Mouse (Mus musculus) embryonic facial prominence, embryonic 14.5 days (tissue): ENCODE measurements around the gene G2e3. TPM values are rescaled to one million over a fixed set of nuclear protein-coding genes. Genes with fewer than 3 reads are reported as not detected.

ENCODE experiments used
- ATAC-seq: fragments of 200-750 bp; cut with Nextera tagmentation; 2 replicates; pipeline ENCODE4 v1.8.0; 2017; ENCODE audit warnings: low read depth, moderate number of reproducible peaks, moderate TSS enrichment
- DNase-seq: peaks from one replicate; pipeline ENCODE4 v3.0.0-alpha.2; 2015; ENCODE audit warnings: low spot score
- H3K27ac ChIP-seq: fragments of 300-500 bp; sonication (generic); replicated peaks from 2 replicates; pipeline ENCODE4 v1.5.1; 2014; ENCODE audit warnings: low read depth, mild to moderate bottlenecking, low read length, moderate library complexity
- H3K27me3 ChIP-seq: fragments of 300-500 bp; sonication (generic); replicated peaks from 2 replicates; pipeline ENCODE4 v1.6.1; 2014; ENCODE audit warnings: low read length; ENCODE audit not compliant: control insufficient read depth, insufficient read depth
- H3K36me3 ChIP-seq: fragments of 300-500 bp; sonication (generic); 2 replicates; pipeline ENCODE4 v1.6.1; 2014; ENCODE audit warnings: low read length, mixed read lengths; ENCODE audit not compliant: control insufficient read depth, insufficient read depth
- H3K4me1 ChIP-seq: fragments of 300-500 bp; sonication (generic); 2 replicates; pipeline ENCODE4 v1.6.1; 2014; ENCODE audit warnings: antibody characterized with exemption, low read length; ENCODE audit not compliant: control insufficient read depth, insufficient read depth
- H3K4me2 ChIP-seq: fragments of 300-500 bp; sonication (generic); 2 replicates; pipeline ENCODE4 v1.6.1; 2014; ENCODE audit warnings: low read depth, mild to moderate bottlenecking, low read length, moderate library complexity, mixed read lengths
- H3K4me3 ChIP-seq: fragments of 300-500 bp; sonication (generic); 2 replicates; pipeline ENCODE4 v1.5.1; 2014; ENCODE audit warnings: low read depth, mild to moderate bottlenecking, low read length
- H3K9ac ChIP-seq: fragments of 300-500 bp; sonication (generic); 2 replicates; pipeline ENCODE4 v1.6.1; 2014; ENCODE audit warnings: low read depth, mild to moderate bottlenecking, low read length, moderate library complexity, mixed read lengths
- H3K9me3 ChIP-seq: fragments of 300-500 bp; sonication (generic); 2 replicates; pipeline ENCODE4 v1.6.1; 2016; ENCODE audit warnings: low read length; ENCODE audit not compliant: control insufficient read depth
- WGBS: fragments of 180-500 bp; shearing (Covaris S2); extraction: QIAGEN DNeasy Blood & Tissue Kit; methylation state at CpG from one replicate; pipeline ENCODE4 v1.1.7; 2014; 5-methylcytosine and 5-hydroxymethylcytosine counted together
- polyA plus RNA-seq: library from polyadenylated mRNA; unstranded; fragments of >200 nt; fragmentation: Nextera tagmentation; extraction: Ambion mirVana; gene quantifications from 2 replicates; pipeline ENCODE4 v1.2.1, GENCODE M21; 2014

The G2e3 gene
- polyA plus RNA-seq, 1 experiment from 2014 or later: 23.9 TPM

DNA sequence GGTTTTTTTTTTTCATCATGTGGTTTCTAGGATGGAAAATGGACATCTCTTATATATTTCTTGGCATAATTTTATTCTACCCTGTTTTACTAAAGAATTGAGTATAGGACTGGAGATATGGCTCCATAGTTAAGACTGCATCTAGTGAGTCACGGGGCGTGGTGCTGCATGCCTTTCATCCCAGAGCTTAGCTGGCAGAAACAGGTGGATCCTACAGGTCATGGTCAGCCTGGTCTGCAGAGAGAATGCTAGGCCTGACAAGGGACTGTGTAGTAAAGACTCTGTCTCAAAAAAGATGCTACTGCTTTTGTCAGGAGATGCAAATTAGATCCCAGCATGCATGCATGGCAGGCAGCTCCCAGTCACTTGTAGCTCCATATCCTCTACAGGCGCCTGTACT, 20.6 kb downstream of the G2e3 start:
- H3K27me3 ChIP-seq: no peaks in the 10 kb centered on the region
- DNase-seq (no peak), ATAC-seq (no peak)
- H3K4me3 ChIP-seq: no peak overlapping the region
- H3K9me3 ChIP-seq: no peaks in the 10 kb centered on the region
- H3K9ac ChIP-seq: no peak overlapping the region
- no peak overlapping the region for H3K27ac ChIP-seq
- H3K4me2 ChIP-seq: no peak overlapping the region
- H3K4me1 ChIP-seq: no peaks in the 10 kb centered on the region
- peaks cover 78% of the 10 kb centered on the region for H3K36me3 ChIP-seq
- 99% methylated on average over 3 of the region's 3 CpGs for WGBS

DNA sequence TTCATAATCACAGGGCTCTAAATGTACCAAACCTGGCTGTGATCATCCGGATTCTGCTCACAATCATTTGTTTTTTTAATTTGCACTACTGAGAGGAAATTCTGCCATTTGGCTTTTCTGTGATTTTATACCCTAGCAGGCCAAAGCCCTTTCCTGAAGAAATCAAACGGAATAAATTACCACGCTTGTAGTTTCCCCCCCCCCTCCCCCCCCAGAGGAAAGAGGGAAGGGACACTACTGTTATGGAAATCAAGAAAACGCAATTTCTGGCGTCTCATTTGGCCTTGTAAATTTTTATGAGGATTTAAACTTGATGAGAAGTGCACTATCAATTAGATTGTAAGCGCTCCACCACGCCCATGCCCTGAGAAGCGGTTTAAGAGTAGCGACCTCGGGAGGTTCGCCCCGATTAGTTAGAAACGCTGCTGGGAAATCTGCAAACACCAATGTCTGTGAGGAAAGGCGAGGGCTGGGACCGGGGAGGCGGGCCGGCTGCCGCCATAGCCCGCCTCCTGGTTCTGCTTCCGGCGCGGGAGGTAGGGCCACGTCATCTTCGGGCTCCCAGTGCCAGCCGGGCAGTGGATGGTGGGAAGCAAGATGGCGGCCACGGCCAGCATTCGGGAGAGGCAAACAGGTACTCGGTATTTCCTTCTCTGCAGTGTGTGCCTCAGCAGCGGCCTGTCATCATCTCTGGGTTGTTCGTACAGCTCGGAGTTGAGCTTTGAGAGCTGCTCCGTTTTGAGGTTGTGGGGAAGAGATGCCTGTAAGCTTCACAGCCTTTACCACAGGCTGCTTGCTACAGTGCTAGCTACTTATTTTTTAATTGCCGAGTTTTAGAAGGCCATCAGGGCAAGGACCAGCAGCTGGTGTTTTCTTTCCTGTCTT, 29.4 kb downstream of the G2e3 start, which contains the start of gene Scfd1:
Scfd1 (plus strand) TSS at position 508 of the 885 bp plus-strand sequence.
- Histone ChIP-seq H3K4me1 (peaks cover 5% of the 10 kb centered on the region; the same call in 1 of the 2 replicates), H3K27me3 (no peaks in the 10 kb centered on the region), H3K9ac (peak within 1 kb of the TSS; percentile 89), H3K27ac (peak within 1 kb of the TSS; percentile 87), H3K36me3 (peaks cover 31% of the 10 kb centered on the region), H3K4me3 (peak within 1 kb of the TSS; percentile 77), H3K9me3 (no peaks in the 10 kb centered on the region), H3K4me2 (peak within 1 kb of the TSS; percentile 66)
- WGBS: under 1% methylated on average over 33 of the region's 34 CpGs
- DNase-seq: peak; percentile 98
- peak; percentile 100 for ATAC-seq

DNA sequence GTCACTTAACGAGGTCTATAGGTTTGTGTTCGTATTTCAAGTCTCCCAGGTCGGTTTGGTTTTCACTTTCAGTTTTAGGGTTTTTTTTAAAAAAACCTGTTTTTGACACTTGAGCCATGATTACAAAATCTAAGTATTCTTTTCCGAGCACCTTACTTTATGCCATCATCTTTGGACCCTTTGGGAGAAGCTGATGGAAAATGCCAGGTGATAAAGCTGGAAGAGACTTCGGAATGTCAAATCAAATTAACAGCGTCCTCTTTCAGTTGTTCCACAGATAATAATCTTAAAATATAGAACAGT, 30.0 kb downstream of the G2e3 start:
- Histone ChIP-seq H3K4me3 (peak overlapping the region; percentile 77), H3K36me3 (peaks cover 26% of the 10 kb centered on the region), H3K9ac (peak overlapping the region; percentile 89), H3K4me2 (peak overlapping the region; percentile 66), H3K27ac (peak overlapping the region; percentile 87), H3K27me3 (no peaks in the 10 kb centered on the region), H3K9me3 (no peaks in the 10 kb centered on the region), H3K4me1 (peaks cover 5% of the 10 kb centered on the region; the same call in 1 of the 2 replicates)
- 18% methylated on average over 6 of the region's 6 CpGs for WGBS
- DNase-seq (no peak), ATAC-seq (no peak)

DNA sequence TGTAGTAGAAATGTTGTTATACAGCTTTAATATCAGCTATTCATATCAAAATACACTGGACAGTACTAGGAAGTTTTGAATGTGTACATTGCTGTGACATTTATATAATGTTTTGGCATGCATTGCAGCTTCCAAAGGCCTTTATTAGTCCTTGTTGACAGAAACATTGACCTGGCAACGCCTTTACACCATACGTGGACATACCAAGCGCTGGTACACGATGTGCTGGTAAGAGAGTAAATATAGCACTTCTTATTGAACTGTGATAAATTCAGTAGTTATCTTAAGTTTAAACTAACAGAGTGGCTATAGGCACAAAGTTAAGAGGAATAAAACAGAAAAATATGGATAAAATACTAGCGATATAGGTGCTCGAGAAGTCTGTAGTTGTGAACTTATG, 52.0 kb downstream of the G2e3 start:
- DNase-seq: no peak
- Histone ChIP-seq H3K4me2 (no peak overlapping the region), H3K27ac (no peak overlapping the region), H3K36me3 (peaks cover 87% of the 10 kb centered on the region), H3K9me3 (no peaks in the 10 kb centered on the region), H3K4me1 (no peaks in the 10 kb centered on the region), H3K27me3 (no peaks in the 10 kb centered on the region), H3K4me3 (no peak overlapping the region), H3K9ac (no peak overlapping the region)
- no peak for ATAC-seq
- WGBS: 96% methylated on average over 6 of the region's 6 CpGs

DNA sequence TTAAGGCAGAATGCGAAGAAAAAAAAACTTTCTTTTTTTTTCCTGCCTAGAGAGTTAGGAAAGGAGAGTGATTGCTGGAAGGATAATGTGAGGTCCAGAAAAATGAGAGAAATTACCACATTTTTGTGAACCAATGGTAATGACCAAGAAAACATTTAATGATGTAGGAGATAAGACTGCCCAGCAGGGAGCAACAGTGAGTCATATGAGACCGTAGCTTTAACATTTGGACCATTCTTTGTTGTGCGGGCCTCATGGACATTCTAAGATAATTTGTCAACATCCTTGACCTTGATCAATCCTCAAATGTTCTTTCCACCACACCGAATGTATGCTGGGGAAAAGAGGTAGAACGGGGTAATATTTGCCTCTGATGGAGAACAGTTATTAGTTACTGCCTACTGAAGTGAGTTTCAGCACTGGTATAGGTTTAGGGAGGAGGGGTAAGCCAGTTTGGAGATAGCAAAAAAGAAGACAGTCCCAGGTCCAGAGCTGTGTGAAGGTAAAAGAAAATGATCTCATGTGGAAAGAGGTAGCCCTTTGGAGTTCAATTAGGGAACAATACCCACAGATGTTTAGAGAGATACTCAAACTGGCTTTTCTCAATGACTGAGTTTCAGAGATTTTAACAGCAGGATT, 54.3 kb downstream of the G2e3 start:
- Histone ChIP-seq H3K27ac (no peak overlapping the region), H3K9me3 (no peaks in the 10 kb centered on the region), H3K4me1 (no peaks in the 10 kb centered on the region), H3K27me3 (no peaks in the 10 kb centered on the region), H3K9ac (no peak overlapping the region), H3K4me3 (no peak overlapping the region), H3K4me2 (no peak overlapping the region), H3K36me3 (peaks cover 74% of the 10 kb centered on the region)
- ATAC-seq (no peak), DNase-seq (peak; percentile 31)
- 68% methylated on average over 5 of the region's 5 CpGs for WGBS

DNA sequence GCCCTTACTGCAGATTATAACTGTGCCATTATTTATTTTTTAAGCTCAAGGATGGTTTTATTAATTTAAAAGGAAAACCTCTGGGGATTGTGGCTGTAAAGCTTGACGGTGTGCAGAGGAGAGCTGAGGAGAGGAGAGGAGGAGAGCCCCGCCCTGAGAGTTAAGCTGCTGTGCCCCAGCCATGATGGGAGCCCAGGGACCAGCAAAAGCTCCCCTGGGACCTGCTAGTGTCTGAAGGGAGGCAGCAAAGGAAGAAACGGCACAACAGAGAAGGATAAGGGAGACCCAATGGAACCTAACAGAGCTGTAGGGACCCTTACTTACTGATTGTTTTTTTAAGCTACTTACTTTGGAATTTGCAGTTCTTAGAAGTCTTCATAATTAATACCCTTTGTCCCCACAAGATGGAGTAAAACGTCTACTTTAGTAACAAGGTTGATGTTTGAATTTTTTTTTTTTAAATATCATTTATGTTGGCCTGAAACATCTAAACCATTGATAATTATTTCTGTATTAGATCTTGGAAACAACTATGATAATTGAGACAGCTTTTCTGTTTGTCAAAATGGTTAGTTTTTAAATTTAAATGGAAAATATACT, 56.2 kb downstream of the G2e3 start:
- H3K9ac ChIP-seq: no peak overlapping the region
- ATAC-seq: peak; percentile 93
- peaks cover 73% of the 10 kb centered on the region for H3K36me3 ChIP-seq
- DNase-seq: peak; percentile 35
- no peak overlapping the region for H3K27ac ChIP-seq
- H3K27me3 ChIP-seq: no peaks in the 10 kb centered on the region
- no peak overlapping the region for H3K4me2 ChIP-seq
- no peaks in the 10 kb centered on the region for H3K9me3 ChIP-seq
- no peaks in the 10 kb centered on the region for H3K4me1 ChIP-seq
- H3K4me3 ChIP-seq: no peak overlapping the region
- 63% methylated on average over 4 of the region's 4 CpGs for WGBS

DNA sequence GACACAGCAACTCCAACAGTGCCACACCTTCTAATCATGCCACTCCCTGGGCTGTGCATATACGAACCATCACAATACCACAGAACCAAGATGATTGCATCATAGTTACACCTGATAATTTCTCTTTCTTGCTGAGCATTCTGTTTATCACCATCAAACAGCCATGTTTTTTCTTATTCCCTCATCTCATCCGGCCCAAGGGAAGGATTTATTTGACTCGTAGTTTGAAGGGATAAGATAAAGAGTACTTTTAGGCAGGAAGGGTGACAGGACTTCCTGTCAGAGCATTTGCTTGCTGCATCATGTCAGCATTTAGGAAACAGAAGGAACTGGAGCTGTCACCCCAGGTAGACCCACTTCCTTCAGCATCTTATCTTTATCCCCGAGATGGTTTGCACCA, 63.5 kb downstream of the G2e3 start:
- ATAC-seq: no peak
- DNase-seq: no peak
- H3K27ac ChIP-seq: no peak overlapping the region
- H3K4me3 ChIP-seq: no peak overlapping the region
- H3K4me2 ChIP-seq: no peak overlapping the region
- WGBS: 85% methylated on average over 4 of the region's 4 CpGs
- no peaks in the 10 kb centered on the region for H3K27me3 ChIP-seq
- no peaks in the 10 kb centered on the region for H3K9me3 ChIP-seq
- H3K9ac ChIP-seq: no peak overlapping the region
- peaks cover 65% of the 10 kb centered on the region for H3K36me3 ChIP-seq
- H3K4me1 ChIP-seq: no peaks in the 10 kb centered on the region
